Mouse (Mus musculus) heart, postnatal 4 days (tissue): ENCODE results near the gene Gm49352. TPM values are rescaled to one million over a fixed set of nuclear protein-coding genes. Genes with fewer than 3 reads are reported as not detected.
"Not testable (repeated sequence)": the region's sequence is repeated elsewhere in the genome, so short reads cannot be mapped to it uniquely, and the experiment has no call there.

Experiments used
- DNase-seq: peaks from one replicate; pipeline ENCODE4 v3.0.0; 2021
- total RNA-seq, 2 experiments: library from RNA; stranded (reverse); gene quantifications; 2 replicates each; pipeline ENCODE4 v1.2.3; 2021

Gm49352 gene
- not detected for total RNA-seq

- DNase-seq, result not testable (repeated sequence)
These were observed at the start of gene Gm49352 for GRCm38 (mm10) chr13:61568074-61568473. Gene Gm49352, minus strand, starts transcription at chr13:61568174.

GRCm38 (mm10) chr13:61570027-61570426 is 2.1 kb upstream of the Gm49352 start, which contains the start of gene Cts3:
Gene Cts3, minus strand, starts transcription at chr13:61570127.
- DNase-seq, result no peak

- DNase-seq, result no peak
These were observed 26.3 kb downstream of the Gm49352 start, which contains the start of gene Ctsm for GRCm38 (mm10) chr13:61541631-61542030. Gene Ctsm, minus strand, starts transcription at chr13:61541839.

Other genes starting within 250 kb of the Gm49352 start
- not detected for gene Cts7, start 210.0 kb downstream of the Gm49352 start, total RNA-seq
- not detected for gene Ctsm, start 26.3 kb downstream of the Gm49352 start, total RNA-seq
- gene Cts3, start 2.0 kb upstream of the Gm49352 start, total RNA-seq, result not detected